ENCODE assay signal across 10 mouse cellular contexts in the genomic region with DNA sequence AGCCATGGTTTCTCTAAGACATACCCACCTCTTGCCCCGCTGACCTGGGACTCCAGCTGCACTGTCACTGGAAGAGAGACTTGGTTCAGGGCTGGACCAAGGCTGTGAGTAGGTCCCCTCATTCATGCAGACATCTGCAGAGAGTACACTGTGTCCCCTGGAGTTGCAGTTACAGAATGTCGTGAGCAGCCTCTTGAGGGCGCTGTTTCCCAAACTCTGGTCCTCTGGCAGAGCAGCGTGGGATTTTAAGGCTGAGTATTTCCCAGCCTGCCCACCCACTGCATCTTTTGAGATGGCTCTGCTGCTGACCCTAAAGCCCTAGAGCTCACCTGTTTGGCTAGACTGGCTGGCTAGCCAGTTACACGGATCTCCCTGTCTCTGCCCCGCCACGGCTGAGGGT. TPM values are rescaled to one million over a fixed set of nuclear protein-coding genes. Genes with fewer than 3 reads are reported as not detected.
DNase-seq lines count a peak whose midpoint lies in the region; ATAC-seq lines count a peak whose summit lies in the region.
"Had no signal": no experiment of that assay in that cellular context is flagged by ENCODE, and none has a peak within 500 bp of the region (broad histone marks: within the 10 kb centered on the region; RNA-seq: fewer than 3 reads in every experiment).

No protein-coding gene starts in this region.

- H3K4me1 ChIP-seq in midbrain, embryonic 11.5 days (ENCODE audit: control insufficient read depth, insufficient read depth, low read length): 0 out of 2 replicates have a peak, but pooled peaks cover 3% of the 10 kb centered on the region
- H3K4me1 ChIP-seq in midbrain, embryonic 16.5 days (ENCODE audit: control insufficient read depth, insufficient read depth, low read length): no peaks in the 10 kb centered on the region
- H3K4me1 ChIP-seq in intestine, embryonic 15.5 days (replicated peaks): no peaks in the 10 kb centered on the region

- peak; percentile 39 for DNase-seq in adrenal gland, postnatal 25 days
- no peak for DNase-seq in adrenal gland, adult 8-10 months
- DNase-seq in midbrain, embryonic 11.5 days (ENCODE audit: low spot score, missing footprints): peak; percentile 87
- DNase-seq in lung, postnatal 10 days: peak; percentile 42
- peak; percentile 66 for DNase-seq in thymus, postnatal 14 days
- no peak for DNase-seq in frontal cortex, postnatal 25 days (ENCODE audit: low spot score in 2 of 2)

- H3K9ac ChIP-seq in midbrain, embryonic 11.5 days (ENCODE audit: low read length): no peak overlapping the region
- no peak overlapping the region for H3K9ac ChIP-seq in midbrain, embryonic 16.5 days (ENCODE audit: low read depth, low read length)
- no peak overlapping the region for H3K9ac ChIP-seq in intestine, embryonic 15.5 days

- H3K4me2 ChIP-seq in midbrain, embryonic 11.5 days: no peak overlapping the region
- H3K4me2 ChIP-seq in midbrain, embryonic 16.5 days (ENCODE audit: low read length): no peak overlapping the region
- H3K4me2 ChIP-seq in intestine, embryonic 15.5 days (replicated peaks): no peak overlapping the region

- no peak for ATAC-seq in midbrain, embryonic 11.5 days (ENCODE audit: low FRiP score)
- ATAC-seq in midbrain, embryonic 16.5 days: no peak
- no peak for ATAC-seq in intestine, embryonic 15.5 days

- H3K27me3 ChIP-seq in midbrain, embryonic 11.5 days (ENCODE audit: control insufficient read depth, insufficient read depth, low read length): no peaks in the 10 kb centered on the region
- no peaks in the 10 kb centered on the region for H3K27me3 ChIP-seq in midbrain, embryonic 16.5 days (ENCODE audit: control insufficient read depth, insufficient read depth, low read depth, low read length)
- H3K27me3 ChIP-seq in intestine, embryonic 15.5 days (replicated peaks): no peaks in the 10 kb centered on the region

- no peak overlapping the region for H3K4me3 ChIP-seq in midbrain, embryonic 11.5 days (ENCODE audit: low read depth, low read length)
- H3K4me3 ChIP-seq in midbrain, embryonic 16.5 days (ENCODE audit: low read depth, low read length): no peak overlapping the region
- no peak overlapping the region for H3K4me3 ChIP-seq in intestine, embryonic 15.5 days (replicated peaks)

- 42% methylated on average over 7 of the region's 7 CpGs for WGBS in midbrain, embryonic 11.5 days
- 42% methylated on average over 7 of the region's 7 CpGs for WGBS in midbrain, embryonic 16.5 days
- WGBS in intestine, embryonic 15.5 days: 65% methylated on average over 7 of the region's 7 CpGs

- no peaks in the 10 kb centered on the region for H3K36me3 ChIP-seq in midbrain, embryonic 11.5 days (ENCODE audit: control insufficient read depth, insufficient read depth, low read length)
- no peaks in the 10 kb centered on the region for H3K36me3 ChIP-seq in midbrain, embryonic 16.5 days (ENCODE audit: control insufficient read depth, insufficient read depth, low read length)
- H3K36me3 ChIP-seq in intestine, embryonic 15.5 days: no peaks in the 10 kb centered on the region
- H3K36me3 ChIP-seq: G1E had no signal

- no peaks in the 10 kb centered on the region for H3K9me3 ChIP-seq in midbrain, embryonic 11.5 days (ENCODE audit: control insufficient read depth, low read length)
- no peaks in the 10 kb centered on the region for H3K9me3 ChIP-seq in midbrain, embryonic 16.5 days (replicated peaks; ENCODE audit: control insufficient read depth, low read length, poor library complexity, severe bottlenecking)
- no peaks in the 10 kb centered on the region for H3K9me3 ChIP-seq in intestine, embryonic 15.5 days
- H3K9me3 ChIP-seq: G1E had no signal

- no peak overlapping the region for H3K27ac ChIP-seq in midbrain, embryonic 11.5 days (ENCODE audit: low read depth, low read length)
- H3K27ac ChIP-seq in midbrain, embryonic 16.5 days (ENCODE audit: low read length): no peak overlapping the region
- H3K27ac ChIP-seq in intestine, embryonic 15.5 days: no peak overlapping the region

RNA-seq across cellular contexts. Expression of gene H2-Oa, which starts 1.2 kb away (rescaled TPM):
- 0.27 TPM in 1 of 2 replicates, not detected in the other for total RNA-seq in adrenal gland, postnatal 25 days (2021)
- 1 to 10 TPM in 1 of 4 experiments, under 1 TPM in 3; 0.24 to 1.1 (median 0.64) TPM for total RNA-seq in adrenal gland, adult 8-10 months (2022)
- polyA plus RNA-seq in midbrain, embryonic 11.5 days (2014; fragmentation: Nextera tagmentation; extraction: Ambion mirVana): 0.19 and 0.33 TPM in 2 replicates
- polyA plus RNA-seq in midbrain, embryonic 16.5 days (2015; fragmentation: Nextera tagmentation; extraction: Ambion mirVana): 0.16 TPM in 1 of 2 replicates, not detected in the other
- polyA plus RNA-seq in intestine, embryonic 15.5 days (2015; fragmentation: Nextera tagmentation; extraction: Ambion mirVana): 0.66 and 0.85 TPM in 2 replicates
- total RNA-seq: layer of hippocampus, adult 18-20 months had no signal
- polyA plus RNA-seq: G1E had no signal

RNA-seq across cellular contexts. Expression of gene H2-DMa, which starts 28.4 kb away (rescaled TPM):
- total RNA-seq in adrenal gland, postnatal 25 days (2021): 9.0 and 11.5 TPM in 2 replicates
- 10 to 100 TPM; 12.2 to 24.6 (median 21.1) TPM for total RNA-seq in adrenal gland, adult 8-10 months (2022)
- polyA plus RNA-seq in midbrain, embryonic 11.5 days (2014; fragmentation: Nextera tagmentation; extraction: Ambion mirVana): 8.0 and 9.5 TPM in 2 replicates
- polyA plus RNA-seq in midbrain, embryonic 16.5 days (2015; fragmentation: Nextera tagmentation; extraction: Ambion mirVana): 22.5 and 22.7 TPM in 2 replicates
- 11.3 and 13.4 TPM in 2 replicates for polyA plus RNA-seq in intestine, embryonic 15.5 days (2015; fragmentation: Nextera tagmentation; extraction: Ambion mirVana)

RNA-seq across cellular contexts. Expression of gene Brd2, which starts 31.5 kb away (rescaled TPM):
- total RNA-seq in adrenal gland, postnatal 25 days (2021): 209 and 233 TPM in 2 replicates
- 100 to 1,000 TPM; 185 to 240 (median 215) TPM for total RNA-seq in adrenal gland, adult 8-10 months (2022)
- polyA plus RNA-seq in midbrain, embryonic 11.5 days (2014; fragmentation: Nextera tagmentation; extraction: Ambion mirVana): 98.7 and 99.2 TPM in 2 replicates
- 117 and 126 TPM in 2 replicates for polyA plus RNA-seq in midbrain, embryonic 16.5 days (2015; fragmentation: Nextera tagmentation; extraction: Ambion mirVana)
- 88.2 and 90.7 TPM in 2 replicates for polyA plus RNA-seq in intestine, embryonic 15.5 days (2015; fragmentation: Nextera tagmentation; extraction: Ambion mirVana)

RNA-seq across cellular contexts. Expression of gene Col11a2, which starts 51.7 kb away (rescaled TPM):
- total RNA-seq in adrenal gland, postnatal 25 days (2021): 0.91 and 3.0 TPM in 2 replicates
- total RNA-seq in adrenal gland, adult 8-10 months (2022): 1 to 10 TPM in 3 of 4 experiments, under 1 TPM in 1; 0.55 to 1.7 (median 1.4) TPM
- 0.52 and 1.4 TPM in 2 replicates for polyA plus RNA-seq in midbrain, embryonic 11.5 days (2014; fragmentation: Nextera tagmentation; extraction: Ambion mirVana)
- 3.6 and 4.4 TPM in 2 replicates for polyA plus RNA-seq in midbrain, embryonic 16.5 days (2015; fragmentation: Nextera tagmentation; extraction: Ambion mirVana)
- polyA plus RNA-seq in intestine, embryonic 15.5 days (2015; fragmentation: Nextera tagmentation; extraction: Ambion mirVana): 0.90 and 1.0 TPM in 2 replicates

RNA-seq across cellular contexts. Expression of gene H2-DMb2, which starts 52.2 kb away (rescaled TPM):
- 1.7 TPM in 1 of 2 replicates, not detected in the other for total RNA-seq in adrenal gland, postnatal 25 days (2021)
- 1 to 10 TPM; 2.0 to 4.5 (median 4.0) TPM for total RNA-seq in adrenal gland, adult 8-10 months (2022)
- polyA plus RNA-seq in midbrain, embryonic 11.5 days (2014; fragmentation: Nextera tagmentation; extraction: Ambion mirVana): not detected in 2 replicates
- polyA plus RNA-seq in midbrain, embryonic 16.5 days (2015; fragmentation: Nextera tagmentation; extraction: Ambion mirVana): 0.49 and 0.53 TPM in 2 replicates
- polyA plus RNA-seq in intestine, embryonic 15.5 days (2015; fragmentation: Nextera tagmentation; extraction: Ambion mirVana): 0.68 and 0.83 TPM in 2 replicates
- total RNA-seq: G1E had no signal
- polyA plus RNA-seq: G1E had no signal

Comparison
In these comparisons a context has a peak if more than half of its experiments do, and no peak if none do; other contexts are left out.
1. DNase-seq: peak in adrenal gland, postnatal 25 days (single experiment), midbrain, embryonic 11.5 days (single experiment), lung, postnatal 10 days (single experiment) and thymus, postnatal 14 days (single experiment); none in adrenal gland, adult 8-10 months (single experiment) and frontal cortex, postnatal 25 days (0 of 2).